Mouse (Mus musculus): Measurements from ENCODE around the gene Fam110c. TPM values are rescaled to one million over a fixed set of nuclear protein-coding genes. Genes with fewer than 3 reads are reported as not detected.

Fam110c gene
- polyA plus RNA-seq, 1 experiment from 2014 or later = not detected

- Histone ChIP-seq H3K9me3 (no peaks in the 10 kb centered on the region), H3K4me1 (replicated peaks) (no peaks in the 10 kb centered on the region), H3K4me2 (replicated peaks) (no peak overlapping the region), H3K27ac (no peak overlapping the region), H3K36me3 (no peaks in the 10 kb centered on the region), H3K9ac (replicated peaks) (no peak overlapping the region), H3K27me3 (no peaks in the 10 kb centered on the region), H3K4me3 (replicated peaks) (no peak overlapping the region)
- ATAC-seq = no peak
- 76% methylated on average over 6 of the region's 6 CpGs for WGBS
Measured at GRCm38 (mm10) chr12:31122892-31123622, 49.4 kb downstream of the Fam110c start.

- Histone ChIP-seq H3K36me3 (no peaks in the 10 kb centered on the region), H3K4me1 (replicated peaks) (no peaks in the 10 kb centered on the region), H3K27ac (no peak overlapping the region), H3K9ac (replicated peaks) (no peak overlapping the region), H3K9me3 (no peaks in the 10 kb centered on the region), H3K4me3 (replicated peaks) (no peak overlapping the region), H3K27me3 (no peaks in the 10 kb centered on the region), H3K4me2 (replicated peaks) (no peak overlapping the region)
- 56% methylated on average over 1 of the region's 1 CpGs for WGBS
- ATAC-seq = no peak
Measured at GRCm38 (mm10) chr12:31126071-31126470, 52.4 kb downstream of the Fam110c start.

DNA sequence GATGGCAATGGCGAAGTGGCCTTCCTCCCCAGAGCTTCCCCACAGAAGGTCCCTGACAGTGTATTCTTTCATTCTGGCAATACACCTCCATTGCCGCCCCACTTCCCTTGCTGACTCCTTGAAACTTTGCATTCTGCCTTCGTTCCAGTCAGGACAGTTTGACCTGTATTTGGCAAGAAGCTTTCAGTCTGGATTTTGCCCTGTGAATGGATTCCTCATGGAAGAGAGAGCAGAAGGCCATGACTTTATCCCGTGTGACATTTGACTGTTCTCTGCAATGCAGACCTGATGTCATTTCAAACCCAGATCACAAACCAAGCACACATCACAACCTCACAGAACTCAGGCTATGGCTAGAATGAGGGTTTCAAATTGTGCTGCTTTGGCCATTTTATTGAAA is 55.9 kb downstream of the Fam110c start:
- Histone ChIP-seq H3K36me3 (no peaks in the 10 kb centered on the region), H3K4me3 (replicated peaks) (no peak overlapping the region), H3K27me3 (no peaks in the 10 kb centered on the region), H3K4me2 (replicated peaks) (no peak overlapping the region), H3K27ac (no peak overlapping the region), H3K4me1 (replicated peaks) (no peaks in the 10 kb centered on the region), H3K9ac (replicated peaks) (no peak overlapping the region), H3K9me3 (no peaks in the 10 kb centered on the region)
- ATAC-seq = no peak
- 86% methylated on average over 4 of the region's 4 CpGs for whole genome bisulfite sequencing

Other genes with a start within 250 kb of the Fam110c start
- 0.27 TPM in 1 of 2 replicates, not detected in the other for gene Alkal2, start 189.5 kb upstream of the Fam110c start, polyA plus RNA-seq (2015; fragmentation: Nextera tagmentation; extraction: Ambion mirVana)
- 137 and 163 TPM in 2 replicates for gene Acp1, start 162.3 kb upstream of the Fam110c start, polyA plus RNA-seq (2015; fragmentation: Nextera tagmentation; extraction: Ambion mirVana)
- gene Sh3yl1, start 162.2 kb upstream of the Fam110c start, polyA plus RNA-seq (2015; fragmentation: Nextera tagmentation; extraction: Ambion mirVana) = 37.7 and 41.2 TPM in 2 replicates
- gene Gm6993, start 166.9 kb downstream of the Fam110c start, polyA plus RNA-seq (2015; fragmentation: Nextera tagmentation; extraction: Ambion mirVana) = not detected in 2 replicates
- 12.4 and 15.4 TPM in 2 replicates for gene Lamb1, start 191.4 kb downstream of the Fam110c start, polyA plus RNA-seq (2015; fragmentation: Nextera tagmentation; extraction: Ambion mirVana)

All from midbrain, embryonic 13.5 days (tissue).